8 mouse cellular contexts compared by ENCODE assay signal in the genomic region with DNA sequence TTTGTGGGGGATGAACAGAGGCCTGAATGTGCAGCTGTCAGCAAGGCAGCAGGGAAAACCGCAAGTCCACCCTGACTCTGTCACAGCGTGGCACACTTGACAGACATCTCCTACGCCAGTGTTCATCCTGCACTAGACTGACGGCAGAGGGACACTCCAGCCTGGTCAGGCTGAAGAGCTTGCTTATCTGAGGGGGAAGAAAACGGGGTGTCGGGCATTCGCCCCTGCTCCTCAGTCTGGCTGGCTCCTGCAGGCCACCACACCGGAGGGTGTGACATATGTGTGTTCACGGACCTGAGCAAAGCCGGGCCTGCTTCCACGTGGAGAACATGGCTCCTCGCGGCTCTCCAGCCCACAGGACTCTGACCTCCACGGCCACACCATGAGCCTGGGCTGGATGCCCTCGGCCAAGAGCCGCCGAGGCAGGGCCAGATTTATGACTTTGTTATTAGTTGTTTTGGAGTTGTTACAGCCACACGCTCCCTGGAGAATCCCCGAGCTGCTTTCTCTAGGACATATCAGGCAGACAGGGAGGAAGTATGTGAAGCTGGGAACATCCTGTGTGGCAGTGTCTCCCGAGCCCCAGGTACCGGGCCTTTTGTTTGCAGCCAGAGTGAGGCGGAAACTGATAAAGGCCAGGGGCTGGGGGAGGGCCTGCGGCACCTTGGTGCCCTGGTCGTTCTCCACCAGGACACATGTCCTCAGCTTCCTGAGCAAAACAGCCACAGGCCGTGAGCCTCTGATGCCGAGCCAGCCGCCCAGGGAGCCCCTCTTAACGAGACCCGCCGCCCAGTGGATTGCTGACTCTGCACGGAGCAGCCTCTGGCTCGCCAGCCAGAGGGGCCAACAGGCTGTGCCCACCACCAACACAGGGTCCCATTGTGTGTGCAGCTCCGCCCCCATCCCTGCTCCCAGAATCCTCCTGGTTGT.
DNase-seq lines count a peak whose midpoint lies in the region; ATAC-seq and TF ChIP-seq lines count a peak whose summit lies in the region.

No protein-coding gene starts in this region.

- no peak for TF ChIP-seq POLR2A in kidney, adult 2 months (IDR thresholded peaks at IDR 0.05; ENCODE audit: low read depth, low read length)

- H3K9me3 ChIP-seq in heart, embryonic 10.5 days, result no peaks in the 10 kb centered on the region
- H3K9me3 ChIP-seq in neural tube, embryonic 11.5 days (ENCODE audit: control insufficient read depth, low read length), result peaks cover 2% of the 10 kb centered on the region; the same call in 1 of the 2 replicates

- DNase-seq in lung, postnatal 10 days, result peak; percentile 41
- DNase-seq in lung, adult 18-20 months, result no peak
- no peak for DNase-seq in heart, embryonic 10.5 days (ENCODE audit: low spot score)
- peak; percentile 90 for DNase-seq in kidney, adult 2 months
- peak; percentile 51 for DNase-seq in neural tube, embryonic 11.5 days (ENCODE audit: low spot score)
- no peak for DNase-seq in cerebellum, postnatal 36 days
- no peak for DNase-seq in layer of hippocampus, postnatal 10 days (ENCODE audit: low spot score in 2 of 2)
- no peak for DNase-seq in urinary bladder, postnatal 10 days (ENCODE audit: low spot score)

- no peak for TF ChIP-seq CTCF in kidney, adult 2 months (conservative IDR thresholded peaks at IDR 0.05; ENCODE audit: insufficient read depth, insufficient read length, low read depth, low read length)

- peak overlapping the region; percentile 41 for H3K9ac ChIP-seq in neural tube, embryonic 11.5 days (ENCODE audit: low read length)

- H3K4me1 ChIP-seq in heart, embryonic 10.5 days, result peaks cover 36% of the 10 kb centered on the region
- H3K4me1 ChIP-seq in kidney, adult 2 months (ENCODE audit: control insufficient read depth, insufficient read depth, low read length), result peaks cover 5% of the 10 kb centered on the region; the same call in 1 of the 2 replicates
- peaks cover 10% of the 10 kb centered on the region for H3K4me1 ChIP-seq in neural tube, embryonic 11.5 days (ENCODE audit: control insufficient read depth, insufficient read depth, low read length)

- H3K27me3 ChIP-seq in heart, embryonic 10.5 days (ENCODE audit: insufficient read depth, poor library complexity, severe bottlenecking), result no peaks in the 10 kb centered on the region
- no peaks in the 10 kb centered on the region for H3K27me3 ChIP-seq in kidney, adult 2 months (replicated peaks; ENCODE audit: control insufficient read depth, insufficient read depth, low read length)
- no peaks in the 10 kb centered on the region for H3K27me3 ChIP-seq in neural tube, embryonic 11.5 days (ENCODE audit: control insufficient read depth, insufficient read depth, low read length)

- 35% methylated on average over 33 of the region's 33 CpGs for WGBS in heart, embryonic 10.5 days
- WGBS in kidney, adult 2 months, result 35% methylated on average over 33 of the region's 33 CpGs
- WGBS in neural tube, embryonic 11.5 days, result 44% methylated on average over 33 of the region's 33 CpGs

- H3K4me3 ChIP-seq in heart, embryonic 10.5 days, result no peak overlapping the region
- no peak overlapping the region for H3K4me3 ChIP-seq in kidney, adult 2 months (ENCODE audit: insufficient read depth, low read depth, low read length)
- no peak overlapping the region for H3K4me3 ChIP-seq in neural tube, embryonic 11.5 days (ENCODE audit: low read depth, low read length)

- peak overlapping the region; percentile 86 for H3K27ac ChIP-seq in heart, embryonic 10.5 days
- 0 out of 2 replicates have a peak overlapping the region, but pooled peaks have one; percentile 19 for H3K27ac ChIP-seq in kidney, adult 2 months (ENCODE audit: insufficient read depth, low read depth, low read length)
- peak overlapping the region; percentile 72 for H3K27ac ChIP-seq in neural tube, embryonic 11.5 days (ENCODE audit: low read depth, low read length)

- no peaks in the 10 kb centered on the region for H3K36me3 ChIP-seq in heart, embryonic 10.5 days
- no peaks in the 10 kb centered on the region for H3K36me3 ChIP-seq in kidney, adult 2 months (ENCODE audit: control insufficient read depth, insufficient read depth, low read length)
- H3K36me3 ChIP-seq in neural tube, embryonic 11.5 days (ENCODE audit: control insufficient read depth, insufficient read depth, low read length), result no peaks in the 10 kb centered on the region

- no peak; the same call in 1 of the 2 replicates for ATAC-seq in neural tube, embryonic 11.5 days (ENCODE audit: insufficient read depth, low FRiP score, low TSS enrichment)

- H3K4me2 ChIP-seq in neural tube, embryonic 11.5 days (ENCODE audit: low read depth), result no peak overlapping the region

Comparison
In these comparisons a context has a peak if more than half of its experiments do, and no peak if none do; other contexts are left out.
1. DNase-seq: peak in lung, postnatal 10 days (single experiment), kidney, adult 2 months (single experiment) and neural tube, embryonic 11.5 days (single experiment); none in lung, adult 18-20 months (0 of 2), heart, embryonic 10.5 days (single experiment), cerebellum, postnatal 36 days (0 of 2), layer of hippocampus, postnatal 10 days (0 of 2) and urinary bladder, postnatal 10 days (single experiment).
2. H3K27ac ChIP-seq: peak in every context shown above with its lines; median percentile 86 in heart, embryonic 10.5 days; 72 in neural tube, embryonic 11.5 days; 19 in kidney, adult 2 months.